Mouse (Mus musculus) kidney, adult 2 months (tissue): ENCODE measurements around the gene Hist1h2be.
"Not testable (repeated sequence)": the region's sequence is repeated elsewhere in the genome, so short reads cannot be mapped to it uniquely, and the experiment has no call there.

Experiments
- CTCF ChIP-seq: fragments of 200-500 bp; conservative IDR thresholded peaks from 2 replicates; pipeline ENCODE4 v1.5.1; 2011; ENCODE audit warnings: low read depth, mild to moderate bottlenecking, control low read depth, low read length, moderate library complexity, mixed read lengths; ENCODE audit not compliant: insufficient read depth, insufficient read length
- POLR2A ChIP-seq: fragments of 200-500 bp; IDR thresholded peaks from one replicate; pipeline ENCODE4 v1.6.1; 2011; ENCODE audit warnings: low read depth, low read length, control low read depth

DNA sequence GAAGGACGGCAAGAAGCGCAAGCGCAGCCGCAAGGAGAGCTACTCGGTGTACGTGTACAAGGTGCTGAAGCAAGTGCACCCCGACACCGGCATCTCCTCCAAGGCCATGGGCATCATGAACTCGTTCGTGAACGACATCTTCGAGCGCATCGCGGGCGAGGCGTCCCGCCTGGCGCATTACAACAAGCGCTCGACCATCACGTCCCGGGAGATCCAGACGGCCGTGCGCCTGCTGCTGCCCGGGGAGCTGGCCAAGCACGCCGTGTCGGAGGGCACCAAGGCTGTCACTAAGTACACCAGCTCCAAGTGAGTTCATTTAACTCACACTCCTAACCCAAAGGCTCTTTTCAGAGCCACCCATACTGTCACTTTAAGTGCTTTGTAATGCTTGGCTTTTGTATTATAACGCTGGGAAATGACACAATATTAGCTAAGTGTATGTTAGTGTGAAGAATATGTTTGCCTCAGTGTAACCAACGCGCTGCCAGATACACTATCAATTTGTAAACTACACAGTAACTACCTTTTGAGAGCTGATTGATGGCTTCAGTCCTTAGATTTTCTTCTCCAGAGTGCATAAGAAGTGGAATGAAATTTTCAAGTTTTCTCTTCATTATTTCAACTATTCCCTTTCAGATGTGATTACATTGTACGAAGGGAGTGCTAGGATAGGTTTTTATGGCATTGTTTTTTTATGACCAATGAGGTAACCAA lies 49.3 kb downstream of the Hist1h2be start:
- not testable (repeated sequence) for TF ChIP-seq CTCF, POLR2A
